Mouse (Mus musculus) limb, embryonic 14.5 days (tissue): Measurements from ENCODE around the gene Gm11492. TPM values are rescaled to one million over a fixed set of nuclear protein-coding genes. Genes with fewer than 3 reads are reported as not detected.

ENCODE experiments used
- ATAC-seq: fragments of 200-750 bp; cut with Nextera tagmentation; 2 replicates; pipeline ENCODE4 v1.8.0; 2017; ENCODE audit warnings: low read depth, moderate number of reproducible peaks, moderate TSS enrichment; ENCODE audit not compliant: low FRiP score
- DNase-seq: peaks from one replicate; pipeline ENCODE4 v3.0.0-alpha.2; 2015; ENCODE audit warnings: low spot score
- H3K27ac ChIP-seq: fragments of 300-500 bp; sonication (generic); replicated peaks from 2 replicates; pipeline ENCODE4 v1.5.1; 2014; ENCODE audit warnings: low read depth, mild to moderate bottlenecking, low read length, moderate library complexity, mixed read lengths
- H3K27me3 ChIP-seq: fragments of 300-500 bp; sonication (generic); 2 replicates; pipeline ENCODE4 v1.6.1; 2014; ENCODE audit warnings: low read length, mixed read lengths; ENCODE audit not compliant: control insufficient read depth, insufficient read depth
- H3K36me3 ChIP-seq: fragments of 300-500 bp; sonication (generic); 2 replicates; pipeline ENCODE4 v1.6.1; 2014; ENCODE audit warnings: mild to moderate bottlenecking, low read length, moderate library complexity, mixed read lengths; ENCODE audit not compliant: control insufficient read depth, insufficient read depth
- H3K4me1 ChIP-seq: fragments of 300-500 bp; sonication (generic); 2 replicates; pipeline ENCODE4 v1.6.1; 2014; ENCODE audit warnings: antibody characterized with exemption, low read length, mixed read lengths; ENCODE audit not compliant: control insufficient read depth, insufficient read depth
- H3K4me2 ChIP-seq: fragments of 300-500 bp; sonication (generic); replicated peaks from 2 replicates; pipeline ENCODE4 v1.6.1; 2014; ENCODE audit warnings: low read depth, mild to moderate bottlenecking, low read length, moderate library complexity; ENCODE audit not compliant: severe bottlenecking
- H3K4me3 ChIP-seq: fragments of 300-500 bp; sonication (generic); replicated peaks from 2 replicates; pipeline ENCODE4 v1.5.1; 2014; ENCODE audit warnings: low read length
- H3K9ac ChIP-seq: fragments of 300-500 bp; sonication (generic); 2 replicates; pipeline ENCODE4 v1.6.1; 2014; ENCODE audit warnings: mild to moderate bottlenecking, low read depth, low read length, moderate library complexity; ENCODE audit not compliant: severe bottlenecking
- H3K9me3 ChIP-seq: fragments of 300-500 bp; sonication (generic); 2 replicates; pipeline ENCODE4 v1.6.1; 2016; ENCODE audit warnings: low read length; ENCODE audit not compliant: control insufficient read depth
- POLR2A ChIP-seq: fragments of 200-500 bp; IDR thresholded peaks from 2 replicates; pipeline ENCODE4 v1.8.0; 2012; ENCODE audit warnings: inconsistent platforms, mild to moderate bottlenecking, moderate library complexity, borderline replicate concordance; ENCODE audit not compliant: insufficient read depth, insufficient read length; ENCODE audit errors: extremely low read depth
- WGBS: fragments of 180-500 bp; shearing (Covaris S2); extraction: QIAGEN DNeasy Blood & Tissue Kit; methylation state at CpG from one replicate; pipeline ENCODE4 v1.1.7; 2014; 5-methylcytosine and 5-hydroxymethylcytosine counted together
- polyA plus RNA-seq, 2 experiments: library from polyadenylated mRNA; depleted of rRNA in 1 of 2; stranded (reverse) in 1 of 2; unstranded in 1 of 2; fragments of >200 nt; fragmentation: Nextera tagmentation in 1 of 2; extraction: Ambion mirVana in 1 of 2; gene quantifications; 2 replicates each; pipeline versions ENCODE4 v1.2.1 to v1.2.3; 2012 to 2014

Gm11492 gene
- polyA plus RNA-seq, 2 experiments: not detected

DNA sequence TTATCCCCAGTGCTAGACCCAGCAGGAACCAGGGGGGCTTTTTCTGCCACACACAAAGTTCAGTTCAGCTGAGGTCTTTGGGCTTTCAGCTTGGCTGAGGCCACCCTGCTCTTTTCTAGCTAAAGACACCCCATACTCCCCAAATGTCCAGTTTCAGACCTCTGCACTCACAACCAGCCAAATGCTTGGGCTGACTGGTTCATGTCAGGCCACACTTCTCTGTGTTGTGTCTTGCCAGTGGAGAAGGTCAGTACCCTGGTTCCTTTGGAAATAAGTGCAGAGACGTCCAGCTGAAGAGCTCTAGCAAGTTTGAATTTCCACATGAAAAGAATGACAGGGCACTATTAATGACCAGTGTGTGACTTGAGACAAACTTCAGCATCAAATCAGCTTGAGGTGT, 13.3 kb downstream of the Gm11492 start:
- H3K4me3 ChIP-seq: no peak overlapping the region
- no peak for ATAC-seq

DNA sequence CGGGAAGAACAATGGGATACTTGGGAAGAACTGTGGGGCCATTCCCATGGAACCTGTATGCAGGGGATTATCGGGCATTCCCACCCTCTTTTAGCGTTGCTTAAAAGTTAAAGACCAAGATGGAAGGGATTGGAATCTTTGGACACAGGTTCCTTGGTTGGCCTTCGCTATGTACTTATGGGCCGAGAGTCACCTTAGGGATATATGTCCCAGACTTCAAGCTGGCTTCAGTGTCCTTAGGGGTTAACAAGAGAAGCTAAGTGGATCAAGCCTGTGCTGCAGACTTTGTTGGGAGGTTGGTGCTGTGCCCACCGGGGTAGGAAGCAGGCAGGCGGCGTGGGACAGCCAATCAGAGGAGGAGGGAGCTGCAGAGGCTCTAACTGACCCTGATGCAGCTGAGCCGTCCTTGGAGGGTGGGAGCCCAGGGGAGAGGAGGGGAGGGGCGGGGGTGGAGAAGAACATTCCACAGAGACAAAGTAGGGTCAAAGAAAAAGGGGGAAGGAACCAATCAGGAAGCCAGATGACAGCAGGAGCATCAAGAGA, 14.2 kb downstream of the Gm11492 start:
- no peak overlapping the region for H3K9ac ChIP-seq
- H3K4me2 ChIP-seq: no peak overlapping the region
- no peak for TF ChIP-seq POLR2A

More for the DNA sequence above, 13.3 kb downstream of the Gm11492 start:
- DNase-seq: no peak
- no peak overlapping the region for H3K9ac ChIP-seq
- 41% methylated on average over 1 of the region's 1 CpGs for WGBS
- peaks cover 6% of the 10 kb centered on the region for H3K4me1 ChIP-seq
- H3K9me3 ChIP-seq: no peaks in the 10 kb centered on the region
- TF ChIP-seq POLR2A: no peak
- no peak overlapping the region for H3K27ac ChIP-seq
- H3K27me3 ChIP-seq: no peaks in the 10 kb centered on the region
- no peak overlapping the region for H3K4me2 ChIP-seq
- H3K36me3 ChIP-seq: no peaks in the 10 kb centered on the region

DNA sequence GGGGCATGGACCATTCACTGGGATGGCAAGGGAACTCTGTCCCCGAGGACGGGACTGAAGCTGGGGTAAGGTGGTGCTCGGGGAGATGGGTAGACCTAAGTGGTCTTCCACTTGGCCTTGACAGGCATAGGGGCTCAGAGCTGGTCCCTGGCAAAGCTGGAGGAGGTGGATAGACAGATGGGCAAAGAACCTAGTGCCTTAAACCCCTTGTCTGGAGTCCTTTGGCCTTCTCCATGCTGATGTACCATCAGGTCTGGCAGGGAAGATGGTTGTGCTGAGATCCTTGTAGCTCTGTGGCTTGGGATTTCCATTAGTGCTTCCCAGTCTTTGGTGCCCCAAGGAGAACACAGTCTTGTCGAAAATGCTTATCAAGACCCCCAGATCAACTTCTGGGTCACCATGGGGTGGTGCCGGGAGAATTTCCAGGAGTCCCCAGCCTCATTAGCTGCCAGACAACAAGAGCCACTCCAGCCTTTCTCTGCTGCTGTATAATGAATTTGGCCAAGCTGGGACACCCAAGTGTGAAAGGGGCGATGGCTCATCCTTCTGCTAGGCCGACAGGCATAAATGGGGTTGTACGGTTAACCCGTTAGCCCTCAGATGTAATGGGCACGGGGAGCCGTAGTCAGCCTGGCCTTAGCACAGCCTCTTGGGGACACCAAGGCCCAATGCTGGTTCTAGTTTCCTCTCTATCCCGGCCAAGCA, 14.9 kb downstream of the Gm11492 start:
- no peaks in the 10 kb centered on the region for H3K36me3 ChIP-seq
- H3K4me3 ChIP-seq: no peak overlapping the region
- no peak for TF ChIP-seq POLR2A
- no peak overlapping the region for H3K4me2 ChIP-seq
- ATAC-seq: no peak
- no peaks in the 10 kb centered on the region for H3K27me3 ChIP-seq
- H3K9ac ChIP-seq: no peak overlapping the region
- H3K4me1 ChIP-seq: peaks cover 6% of the 10 kb centered on the region
- 80% methylated on average over 12 of the region's 12 CpGs for WGBS
- no peak for DNase-seq
- H3K27ac ChIP-seq: no peak overlapping the region
- H3K9me3 ChIP-seq: no peaks in the 10 kb centered on the region

More for the DNA sequence above, 14.2 kb downstream of the Gm11492 start:
- Histone ChIP-seq H3K4me3 (no peak overlapping the region), H3K36me3 (no peaks in the 10 kb centered on the region), H3K27me3 (no peaks in the 10 kb centered on the region), H3K9me3 (no peaks in the 10 kb centered on the region), H3K27ac (no peak overlapping the region), H3K4me1 (peaks cover 6% of the 10 kb centered on the region)
- 57% methylated on average over 10 of the region's 10 CpGs for WGBS
- no peak for ATAC-seq
- DNase-seq: no peak

DNA sequence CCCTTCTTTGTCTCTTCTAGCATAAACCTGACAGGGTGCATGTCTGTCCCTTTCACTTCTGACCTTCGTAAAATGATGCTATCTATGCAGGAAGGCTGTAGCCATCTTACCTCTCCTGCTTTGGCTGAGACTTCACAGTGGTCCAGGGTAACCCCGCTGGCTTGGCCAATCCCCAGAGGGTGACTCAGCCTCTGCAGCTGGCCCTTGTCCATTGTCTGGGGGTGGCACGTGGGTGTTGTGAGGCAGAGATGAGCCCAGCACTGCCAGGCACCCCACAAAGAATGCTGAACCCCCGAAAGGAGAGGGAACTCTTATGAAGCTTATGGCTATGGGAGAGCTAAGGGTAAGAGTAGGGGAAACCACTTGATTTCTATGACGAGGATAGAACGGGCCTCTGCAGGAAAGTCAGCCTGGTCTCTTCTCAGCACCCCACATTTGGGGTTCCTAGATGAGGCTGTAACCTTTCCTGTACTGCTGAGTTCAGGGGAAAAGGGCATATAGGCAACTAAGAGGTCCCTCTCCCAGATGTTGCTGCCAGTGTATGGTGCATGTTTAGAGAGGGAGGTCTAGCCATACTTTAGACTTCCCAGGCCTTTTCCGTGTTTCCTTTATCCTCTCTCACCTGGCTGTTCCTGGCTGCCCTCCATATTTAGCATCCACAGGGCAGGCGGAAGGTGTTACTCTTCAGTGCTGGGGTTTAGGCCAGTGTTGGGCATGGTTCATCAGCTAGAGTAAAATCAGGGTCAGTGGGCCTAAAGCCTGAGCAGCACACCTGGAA, 15.7 kb downstream of the Gm11492 start:
- Histone ChIP-seq H3K4me2 (no peak overlapping the region), H3K4me1 (peaks cover 6% of the 10 kb centered on the region), H3K9me3 (no peaks in the 10 kb centered on the region), H3K27me3 (no peaks in the 10 kb centered on the region), H3K9ac (no peak overlapping the region), H3K27ac (no peak overlapping the region), H3K36me3 (no peaks in the 10 kb centered on the region), H3K4me3 (no peak overlapping the region)
- 78% methylated on average over 8 of the region's 8 CpGs for WGBS
- no peak for TF ChIP-seq POLR2A
- no peak for ATAC-seq
- no peak for DNase-seq

DNA sequence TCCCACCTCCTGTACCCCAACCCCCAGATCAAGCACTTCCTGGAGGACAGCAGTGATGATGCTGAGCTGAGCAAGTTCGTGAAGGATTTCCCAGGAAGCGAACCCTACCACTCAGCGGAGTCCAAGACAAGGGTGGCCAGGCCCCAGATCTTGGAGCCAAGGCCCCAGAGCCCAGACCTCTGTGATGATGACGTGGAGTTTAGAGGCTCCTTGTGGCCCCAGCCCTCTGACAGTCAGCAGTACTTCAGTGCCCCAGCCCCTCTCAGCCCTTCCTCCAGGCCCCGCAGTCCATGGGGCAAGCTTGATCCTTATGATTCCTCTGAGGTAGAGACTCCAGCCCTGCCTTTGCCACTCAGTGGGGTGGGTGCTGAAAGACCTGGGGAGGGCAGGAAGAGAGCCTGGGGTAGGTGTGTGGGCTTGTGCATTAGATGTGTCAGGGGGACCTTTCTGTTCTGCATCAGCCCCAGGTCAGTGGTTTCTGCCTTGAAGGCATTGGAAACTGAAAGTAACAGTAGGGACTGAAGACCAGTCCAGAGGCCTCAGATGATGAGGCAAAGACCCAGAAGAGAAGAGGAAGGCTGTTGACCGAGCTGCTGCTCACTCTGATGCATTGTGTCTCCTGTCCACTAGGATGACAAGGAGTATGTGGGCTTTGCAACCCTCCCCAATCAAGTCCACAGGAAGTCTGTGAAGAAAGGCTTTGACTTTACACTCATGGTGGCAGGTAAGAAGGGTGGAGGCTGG, 17.0 kb downstream of the Gm11492 start:
- TF ChIP-seq POLR2A: no peak
- 74% methylated on average over 6 of the region's 6 CpGs for WGBS
- H3K4me2 ChIP-seq: no peak overlapping the region
- ATAC-seq (no peak), DNase-seq (no peak)
- H3K4me3 ChIP-seq: no peak overlapping the region
- no peaks in the 10 kb centered on the region for H3K4me1 ChIP-seq
- H3K9me3 ChIP-seq: no peaks in the 10 kb centered on the region
- H3K27ac ChIP-seq: no peak overlapping the region
- no peaks in the 10 kb centered on the region for H3K27me3 ChIP-seq
- H3K9ac ChIP-seq: no peak overlapping the region
- no peaks in the 10 kb centered on the region for H3K36me3 ChIP-seq
